8 mouse cellular contexts compared by ENCODE assay signal in the genomic region with DNA sequence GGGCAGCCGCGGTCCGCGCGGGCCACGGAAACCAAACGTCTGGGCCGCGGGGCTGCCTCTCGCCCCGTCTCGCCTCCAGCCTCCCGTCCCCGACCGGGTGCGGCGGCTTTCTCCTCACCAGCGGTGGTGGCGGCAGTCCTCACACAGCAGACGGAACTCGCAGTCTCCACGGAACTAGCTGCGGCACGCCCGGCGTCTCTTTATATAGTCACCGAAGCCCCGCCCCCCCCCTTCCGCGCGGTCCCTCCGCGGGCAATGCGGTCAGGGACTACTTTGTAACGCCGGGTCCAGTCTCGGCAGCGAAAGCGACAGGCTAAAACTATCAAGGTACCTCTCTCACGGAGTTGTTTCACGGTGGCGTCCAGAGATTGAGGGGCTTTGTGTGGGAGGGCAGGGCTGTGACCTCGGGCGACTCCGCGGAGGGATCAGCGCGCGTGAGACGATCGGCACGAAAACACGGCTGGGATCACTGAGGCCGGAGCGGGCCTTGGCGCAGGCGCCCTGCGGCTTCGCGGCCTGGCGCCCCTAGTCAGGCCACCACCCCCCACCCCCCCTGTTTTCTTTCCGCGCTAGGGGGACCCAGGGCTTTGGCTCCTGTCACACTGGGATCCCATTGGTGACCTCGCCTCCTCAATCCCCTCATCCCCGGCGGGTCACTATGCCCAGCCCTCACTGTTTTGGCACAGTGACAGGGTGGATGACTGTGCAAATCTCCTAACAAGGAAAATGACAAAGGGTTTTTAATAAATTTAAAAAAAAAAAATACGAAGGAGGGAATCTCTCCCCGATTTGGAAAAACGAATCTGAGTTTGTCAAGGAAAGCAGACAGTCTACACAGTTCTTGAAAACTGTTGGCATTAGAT. TPM values are rescaled to one million over a fixed set of nuclear protein-coding genes. Genes with fewer than 3 reads are reported as not detected.
DNase-seq lines count a peak whose midpoint lies in the region; ATAC-seq and TF ChIP-seq lines count a peak whose summit lies in the region.

Gene Ubc, minus strand, starts transcription at position 624 of the 863 bp plus-strand sequence.

- H3K27ac ChIP-seq in cortical plate, adult 2 months (ENCODE audit: insufficient read depth, low read length): peak within 1 kb of the TSS; percentile 100

- peak; percentile 97 for TF ChIP-seq POLR2A in cortical plate, adult 2 months (IDR thresholded peaks at IDR 0.05; ENCODE audit: extremely low read depth, insufficient read depth, low read length)

- TF ChIP-seq CTCF in cortical plate, adult 2 months (IDR thresholded peaks at IDR 0.05; ENCODE audit: extremely low read depth, insufficient read depth, low read length): no peak

- intact Hi-C loops in gastrocnemius, postnatal 14 days (cut with DNase I; ENCODE audit: low total_unique reads): no loop called here
- intact Hi-C loops in left cerebral cortex, postnatal 10 days (cut with DNase I): no loop called here

- peak; percentile 91 for DNase-seq in gastrocnemius, postnatal 14 days
- peak; percentile 81 to 91 for DNase-seq in left cerebral cortex, postnatal 10 days (ENCODE audit: extremely low spot score in 1 of 2, low spot score in 2 of 2)
- DNase-seq in right cerebral cortex, postnatal 10 days (ENCODE audit: low spot score in 2 of 2): peak; percentile 88 to 90
- peak; percentile 92 for DNase-seq in urinary bladder, postnatal 14 days (ENCODE audit: low spot score)

- ATAC-seq in activated CD4-positive, CD25-positive, alpha-beta regulatory T cell, adult 4 months: peak; percentile 22
- ATAC-seq in inflammation-experienced regulatory T-cells, adult 6 months: peak; percentile 14
- peak; percentile 48 for ATAC-seq in megakaryocyte progenitor cell, adult 5-6 weeks (replicated peaks; ENCODE audit: poor library complexity)

- H3K4me3 ChIP-seq in cortical plate, adult 2 months (ENCODE audit: insufficient read depth, low read length): peak within 1 kb of the TSS; percentile 88

- peaks cover 6% of the 10 kb centered on the region; the same call in 1 of the 2 replicates for H3K4me1 ChIP-seq in cortical plate, adult 2 months (ENCODE audit: control insufficient read depth, insufficient read depth, low read length)

RNA-seq across cellular contexts. Expression of gene Ubc, which starts in this region (rescaled TPM):
- 1,000 to 10,000 TPM in 1 of 2 experiments, 100 to 1,000 TPM in 1; 706 to 1,210 TPM for polyA plus RNA-seq in activated CD4-positive, CD25-positive, alpha-beta regulatory T cell, adult 4 months (2017; shearing (Covaris generic))
- polyA plus RNA-seq in cortical plate, adult 2 months (2012; rRNA removed): 769 and 804 TPM in 2 replicates
- 1,000 to 10,000 TPM in 1 of 2 experiments, 100 to 1,000 TPM in 1; 660 to 1,001 TPM for total RNA-seq in gastrocnemius, postnatal 14 days (2021)
- 1,000 to 10,000 TPM in 2 of 3 experiments, 100 to 1,000 TPM in 1; 741 to 1,375 (median 1,290) TPM for polyA plus RNA-seq in inflammation-experienced regulatory T-cells, adult 6 months (2017; shearing (Covaris generic))
- 100 to 1,000 TPM; 831 to 842 TPM for total RNA-seq in left cerebral cortex, postnatal 10 days (2021)
- 172 and 201 TPM in 2 replicates for total RNA-seq in megakaryocyte progenitor cell, adult 5-6 weeks (2015)
- total RNA-seq in megakaryocyte progenitor cell, adult 5-6 weeks (2017): 204 and 293 TPM in 2 replicates

Comparison
In these comparisons a context has a peak if more than half of its experiments do, and no peak if none do; other contexts are left out.
1. Peak in every context shown above with its lines: DNase-seq, ATAC-seq, H3K4me3 ChIP-seq and H3K27ac ChIP-seq.